Mouse (Mus musculus): ENCODE measurements around the gene Kcnj10. TPM values are rescaled to one million over a fixed set of nuclear protein-coding genes. Genes with fewer than 3 reads are reported as not detected.
A peak's percentile ranks its signal among the peaks of the same experiment; 100 is the strongest.

Kcnj10 gene
- total RNA-seq, 2 experiments from 2014 or later = 0.26 to 0.42 TPM

DNA sequence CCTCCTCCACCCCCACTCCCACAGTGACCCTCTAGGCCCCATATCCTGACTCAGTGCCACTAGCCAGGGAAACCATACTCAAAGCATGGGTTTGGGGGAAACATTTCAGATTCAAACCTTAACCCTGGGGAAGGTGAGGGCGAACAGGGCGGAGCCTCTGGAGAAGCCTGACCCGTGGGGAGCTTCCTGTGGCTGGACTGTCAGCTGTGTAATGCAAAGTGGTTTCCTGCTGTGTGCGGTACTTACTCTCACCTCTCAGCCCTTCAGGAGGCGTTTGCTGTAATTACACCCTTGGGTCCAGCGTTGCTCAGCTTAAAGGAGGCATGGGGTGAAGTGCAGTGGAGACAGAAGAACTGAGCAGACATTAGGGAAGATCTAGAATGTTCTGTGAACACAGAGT lies 77.2 kb downstream of the Kcnj10 start:
- ATAC-seq (ENCODE audit: poor library complexity, severe bottlenecking) = no peak

DNA sequence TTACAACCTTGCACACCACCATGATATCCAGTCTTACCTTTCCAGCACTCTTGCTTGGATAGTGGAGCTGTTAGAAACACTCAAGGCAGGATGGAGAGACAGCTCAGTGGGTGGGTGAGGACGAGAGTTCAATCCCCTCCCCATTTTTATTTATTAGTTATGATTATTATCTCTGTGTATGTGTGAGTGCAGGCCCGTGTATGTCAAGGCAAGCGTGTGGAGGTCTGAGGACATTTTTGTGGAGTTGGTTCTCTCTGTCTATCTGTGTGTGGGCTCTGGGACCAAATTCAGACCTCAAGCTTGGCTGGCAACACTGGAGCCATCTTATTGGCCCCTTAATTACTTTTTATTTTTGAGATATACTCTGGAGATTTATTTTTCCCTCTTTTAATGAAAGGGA lies 77.6 kb downstream of the Kcnj10 start:
- ATAC-seq (ENCODE audit: poor library complexity, severe bottlenecking) = no peak

DNA sequence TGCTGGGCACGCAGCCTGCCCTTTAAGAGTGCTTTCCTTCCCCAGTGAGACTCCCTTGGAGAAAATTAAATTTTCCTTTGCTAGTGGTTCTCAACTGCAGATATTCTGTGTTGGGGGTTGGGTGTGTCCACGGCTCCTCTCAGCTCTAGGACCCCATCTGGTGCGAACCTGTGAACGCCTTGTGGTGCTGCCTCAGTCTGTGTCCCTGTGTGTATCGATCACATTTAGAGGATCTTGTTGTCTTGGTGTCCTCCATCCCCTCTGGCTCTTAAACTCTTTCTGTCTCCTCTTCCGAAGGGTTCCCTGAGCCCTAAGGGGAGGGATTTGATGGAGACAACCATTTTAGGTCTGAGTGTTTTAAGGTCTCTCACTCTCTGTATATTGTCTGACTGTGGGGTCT lies 79.2 kb downstream of the Kcnj10 start:
- no peak for ATAC-seq (ENCODE audit: poor library complexity, severe bottlenecking)

DNA sequence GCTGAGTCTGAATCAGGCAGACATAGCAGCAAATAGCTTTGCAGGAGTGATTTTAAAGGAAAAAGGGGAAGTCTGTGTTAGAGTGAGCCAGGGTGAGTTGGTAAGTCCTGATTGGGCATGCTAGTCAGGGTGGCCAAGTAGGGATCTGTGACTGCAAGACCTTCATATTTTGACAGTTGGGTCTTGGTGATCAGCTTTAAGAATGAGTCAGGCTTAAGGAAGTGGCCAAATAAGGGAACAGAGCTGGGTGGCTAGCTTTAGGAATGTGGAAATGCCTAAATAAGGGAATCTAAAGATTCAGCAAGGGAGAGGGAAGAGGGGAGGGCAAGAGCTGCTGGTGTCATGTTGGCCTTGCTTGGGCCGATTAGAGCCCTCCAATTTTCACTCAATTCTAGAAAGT lies 82.4 kb downstream of the Kcnj10 start:
- ATAC-seq (ENCODE audit: poor library complexity, severe bottlenecking) = peak; percentile 82

Other genes with a start within 250 kb of the Kcnj10 start
- gene Pex19, start 214.5 kb upstream of the Kcnj10 start, total RNA-seq (2015) = 16.6 and 17.5 TPM in 2 replicates
- gene Pex19, start 214.5 kb upstream of the Kcnj10 start, total RNA-seq (2017) = 33.9 and 36.5 TPM in 2 replicates
- 18.9 and 19.4 TPM in 2 replicates for gene Dcaf8, start 193.1 kb upstream of the Kcnj10 start, total RNA-seq (2015)
- gene Dcaf8, start 193.1 kb upstream of the Kcnj10 start, total RNA-seq (2017) = 63.9 and 71.6 TPM in 2 replicates
- gene Pea15a, start 134.4 kb upstream of the Kcnj10 start, total RNA-seq (2015) = 16.1 and 17.5 TPM in 2 replicates
- 13.6 and 18.5 TPM in 2 replicates for gene Pea15a, start 134.4 kb upstream of the Kcnj10 start, total RNA-seq (2017)
- not detected in 2 replicates for gene Casq1, start 121.3 kb upstream of the Kcnj10 start, total RNA-seq (2015)
- not detected in 2 replicates for gene Casq1, start 121.3 kb upstream of the Kcnj10 start, total RNA-seq (2017)
- not detected in 2 replicates for gene Atp1a4, start 82.8 kb upstream of the Kcnj10 start, total RNA-seq (2015)
- not detected in 2 replicates for gene Atp1a4, start 82.8 kb upstream of the Kcnj10 start, total RNA-seq (2017)
- gene Igsf8, start 79.6 kb upstream of the Kcnj10 start, total RNA-seq (2015) = 29.6 and 40.0 TPM in 2 replicates
- 26.1 and 34.4 TPM in 2 replicates for gene Igsf8, start 79.6 kb upstream of the Kcnj10 start, total RNA-seq (2017)
- 0.02 TPM in 1 of 2 replicates, not detected in the other for gene Atp1a2, start 43.1 kb upstream of the Kcnj10 start, total RNA-seq (2015)
- not detected in 2 replicates for gene Atp1a2, start 43.1 kb upstream of the Kcnj10 start, total RNA-seq (2017)
- gene Kcnj9, start 11.9 kb upstream of the Kcnj10 start, total RNA-seq (2015) = not detected in 2 replicates
- gene Kcnj9, start 11.9 kb upstream of the Kcnj10 start, total RNA-seq (2017) = not detected in 2 replicates
- 14.1 and 15.5 TPM in 2 replicates for gene Pigm, start 35.3 kb downstream of the Kcnj10 start, total RNA-seq (2015)
- 14.8 and 15.1 TPM in 2 replicates for gene Pigm, start 35.3 kb downstream of the Kcnj10 start, total RNA-seq (2017)
- 2.3 and 3.1 TPM in 2 replicates for gene Slamf9, start 134.1 kb downstream of the Kcnj10 start, total RNA-seq (2015)
- 0.11 and 1.5 TPM in 2 replicates for gene Slamf9, start 134.1 kb downstream of the Kcnj10 start, total RNA-seq (2017)
- 0.20 and 1.9 TPM in 2 replicates for gene Igsf9, start 140.6 kb downstream of the Kcnj10 start, total RNA-seq (2015)
- 0.16 TPM in 1 of 2 replicates, not detected in the other for gene Igsf9, start 140.6 kb downstream of the Kcnj10 start, total RNA-seq (2017)
- 667 and 741 TPM in 2 replicates for gene Tagln2, start 158.8 kb downstream of the Kcnj10 start, total RNA-seq (2015)
- gene Tagln2, start 158.8 kb downstream of the Kcnj10 start, total RNA-seq (2017) = 334 and 340 TPM in 2 replicates
- not detected in 2 replicates for gene Cfap45, start 179.6 kb downstream of the Kcnj10 start, total RNA-seq (2015)
- gene Cfap45, start 179.6 kb downstream of the Kcnj10 start, total RNA-seq (2017) = 0.11 TPM in 1 of 2 replicates, not detected in the other
- not detected in 2 replicates for gene Vsig8, start 214.7 kb downstream of the Kcnj10 start, total RNA-seq (2015)
- gene Vsig8, start 214.7 kb downstream of the Kcnj10 start, total RNA-seq (2017) = not detected in 2 replicates
- gene Slamf8, start 249.4 kb downstream of the Kcnj10 start, total RNA-seq (2015) = 8.6 and 8.7 TPM in 2 replicates
- gene Slamf8, start 249.4 kb downstream of the Kcnj10 start, total RNA-seq (2017) = 9.1 and 10.1 TPM in 2 replicates